Mouse (Mus musculus): Measurements from ENCODE around the gene Gm28168. TPM values are rescaled to one million over a fixed set of nuclear protein-coding genes. Genes with fewer than 3 reads are reported as not detected.
"Not testable (repeated sequence)": the region's sequence is repeated elsewhere in the genome, so short reads cannot be mapped to it uniquely, and the experiment has no call there.

The Gm28168 gene
- total RNA-seq (2021) = not detected
- long read RNA-seq, experiment 1 = 0 reads
- long read RNA-seq, experiment 2 = 0 reads

DNA sequence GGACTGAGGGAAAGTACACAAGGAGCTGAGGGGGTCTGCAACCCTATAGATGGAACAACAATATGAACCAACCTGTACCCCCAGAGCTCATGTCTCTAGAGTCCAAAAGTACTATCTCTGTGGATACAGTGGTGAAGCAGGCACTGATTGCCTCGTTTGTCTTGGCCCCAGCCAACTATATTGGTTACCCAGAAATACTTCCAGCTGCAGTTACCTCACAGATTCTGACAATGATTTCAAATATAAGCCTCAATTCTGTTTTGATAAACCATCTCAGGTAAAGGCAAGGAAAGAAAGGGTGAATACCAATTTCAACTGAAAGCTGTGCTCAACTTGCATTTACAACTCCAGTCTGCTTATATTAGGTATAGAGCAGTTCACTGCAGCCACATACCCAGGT lies at the start of gene Gm28168:
Gene Gm28168 (plus strand): TSS at position 301 of the 400 bp plus-strand sequence.
- DNase-seq (ENCODE audit: low spot score in 2 of 2) = not testable (repeated sequence)

DNA sequence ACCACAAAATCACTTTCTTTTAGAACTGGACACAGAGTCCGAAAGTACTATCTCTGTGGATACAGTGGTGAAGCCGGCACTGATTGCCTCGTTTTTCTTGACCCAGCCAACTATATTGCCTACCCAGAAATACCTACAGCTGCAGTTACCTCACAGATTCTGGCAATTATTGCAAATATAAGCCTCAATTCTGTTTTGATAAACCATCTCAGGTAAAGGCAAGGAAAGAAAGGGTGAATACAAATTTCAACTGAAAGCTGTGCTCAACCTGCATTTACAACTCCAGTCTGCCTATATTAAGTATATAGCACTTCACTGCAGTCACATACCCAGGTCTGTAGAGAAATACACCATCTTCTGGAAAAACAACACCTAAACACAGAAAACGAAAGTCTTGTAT lies 37.8 kb downstream of the Gm28168 start, which contains the start of gene Gm7145:
Gene Gm7145 (plus strand): TSS at position 301 of the 400 bp plus-strand sequence.
- no peak for DNase-seq (ENCODE audit: low spot score in 2 of 2)

Other genes starting within 250 kb of the Gm28168 start
- gene Gm28363, start 230.9 kb upstream of the Gm28168 start, total RNA-seq (2021) = not detected
- gene B020011L13Rik, start 146.9 kb upstream of the Gm28168 start, total RNA-seq (2021) = not detected
- not detected for gene Gm28360, start 97.9 kb upstream of the Gm28168 start, total RNA-seq (2021)
- not detected for gene Gm7145, start 37.9 kb downstream of the Gm28168 start, total RNA-seq (2021)
- gene Gm29106, start 248.5 kb downstream of the Gm28168 start, total RNA-seq (2021) = not detected